Mouse (Mus musculus): ENCODE data around the gene Olfr1157. TPM values are rescaled to one million over a fixed set of nuclear protein-coding genes. Genes with fewer than 3 reads are reported as not detected.

Gene Olfr1157
- not detected for polyA plus RNA-seq (2014; fragmentation: Illumina TruSeq; extraction: RNeasy Lipid Tissue Mini Kit (QIAGEN cat#74804); ENCODE audit: low read depth, low replicate concordance)

GRCm38 (mm10) chr2:87968199-87968598 is at the start of gene Olfr1157:
Gene Olfr1157, minus strand, starts transcription at chr2:87968299.

GRCm38 (mm10) chr2:88007515-88008318 is 39.6 kb upstream of the Olfr1157 start, which contains the start of gene Olfr1160:
Gene Olfr1160, minus strand, starts transcription at chr2:88008268.

GRCm38 (mm10) chr2:87989813-87990212 is 21.7 kb upstream of the Olfr1157 start, which contains the start of gene Olfr1158:
Gene Olfr1158, plus strand, starts transcription at chr2:87990113.

GRCm38 (mm10) chr2:87974563-87974962 is 6.5 kb upstream of the Olfr1157 start, which contains the start of gene Olfr74:
Gene Olfr74, minus strand, starts transcription at chr2:87974663.

GRCm38 (mm10) chr2:87953000-87953399 is 15.1 kb downstream of the Olfr1157 start, which contains the start of gene Olfr1156:
Gene Olfr1156, minus strand, starts transcription at chr2:87953100.

GRCm38 (mm10) chr2:87945037-87945436 is 23.1 kb downstream of the Olfr1157 start, which contains the start of gene Olfr1155:
Gene Olfr1155, minus strand, starts transcription at chr2:87945137.

Other genes starting within 250 kb of the Olfr1157 start
- gene Olfr1138, start 228.3 kb downstream of the Olfr1157 start, polyA plus RNA-seq (2014; fragmentation: Illumina TruSeq; extraction: RNeasy Lipid Tissue Mini Kit (QIAGEN cat#74804); ENCODE audit: low read depth, low replicate concordance) = not detected
- gene Olfr1140, start 224.5 kb downstream of the Olfr1157 start, polyA plus RNA-seq (2014; fragmentation: Illumina TruSeq; extraction: RNeasy Lipid Tissue Mini Kit (QIAGEN cat#74804); ENCODE audit: low read depth, low replicate concordance) = not detected
- gene Olfr1141, start 214.3 kb downstream of the Olfr1157 start, polyA plus RNA-seq (2014; fragmentation: Illumina TruSeq; extraction: RNeasy Lipid Tissue Mini Kit (QIAGEN cat#74804); ENCODE audit: low read depth, low replicate concordance) = not detected
- not detected for gene Olfr152, start 188.8 kb downstream of the Olfr1157 start, polyA plus RNA-seq (2014; fragmentation: Illumina TruSeq; extraction: RNeasy Lipid Tissue Mini Kit (QIAGEN cat#74804); ENCODE audit: low read depth, low replicate concordance)
- not detected for gene Olfr1143, start 167.7 kb downstream of the Olfr1157 start, polyA plus RNA-seq (2014; fragmentation: Illumina TruSeq; extraction: RNeasy Lipid Tissue Mini Kit (QIAGEN cat#74804); ENCODE audit: low read depth, low replicate concordance)
- gene Olfr1145, start 158.5 kb downstream of the Olfr1157 start, polyA plus RNA-seq (2014; fragmentation: Illumina TruSeq; extraction: RNeasy Lipid Tissue Mini Kit (QIAGEN cat#74804); ENCODE audit: low read depth, low replicate concordance) = not detected
- gene Olfr1148, start 137.8 kb downstream of the Olfr1157 start, polyA plus RNA-seq (2014; fragmentation: Illumina TruSeq; extraction: RNeasy Lipid Tissue Mini Kit (QIAGEN cat#74804); ENCODE audit: low read depth, low replicate concordance) = not detected
- gene Olfr1150-ps1, start 124.3 kb downstream of the Olfr1157 start, polyA plus RNA-seq (2014; fragmentation: Illumina TruSeq; extraction: RNeasy Lipid Tissue Mini Kit (QIAGEN cat#74804); ENCODE audit: low read depth, low replicate concordance) = not detected
- gene Olfr1151, start 112.4 kb downstream of the Olfr1157 start, polyA plus RNA-seq (2014; fragmentation: Illumina TruSeq; extraction: RNeasy Lipid Tissue Mini Kit (QIAGEN cat#74804); ENCODE audit: low read depth, low replicate concordance) = not detected
- gene Olfr1152, start 101.8 kb downstream of the Olfr1157 start, polyA plus RNA-seq (2014; fragmentation: Illumina TruSeq; extraction: RNeasy Lipid Tissue Mini Kit (QIAGEN cat#74804); ENCODE audit: low read depth, low replicate concordance) = not detected
- not detected for gene Olfr1153, start 73.3 kb downstream of the Olfr1157 start, polyA plus RNA-seq (2014; fragmentation: Illumina TruSeq; extraction: RNeasy Lipid Tissue Mini Kit (QIAGEN cat#74804); ENCODE audit: low read depth, low replicate concordance)
- not detected for gene Olfr1154, start 63.1 kb downstream of the Olfr1157 start, polyA plus RNA-seq (2014; fragmentation: Illumina TruSeq; extraction: RNeasy Lipid Tissue Mini Kit (QIAGEN cat#74804); ENCODE audit: low read depth, low replicate concordance)
- not detected for gene Olfr1155, start 23.2 kb downstream of the Olfr1157 start, polyA plus RNA-seq (2014; fragmentation: Illumina TruSeq; extraction: RNeasy Lipid Tissue Mini Kit (QIAGEN cat#74804); ENCODE audit: low read depth, low replicate concordance)
- gene Olfr1156, start 15.2 kb downstream of the Olfr1157 start, polyA plus RNA-seq (2014; fragmentation: Illumina TruSeq; extraction: RNeasy Lipid Tissue Mini Kit (QIAGEN cat#74804); ENCODE audit: low read depth, low replicate concordance) = not detected
- gene Olfr74, start 6.4 kb upstream of the Olfr1157 start, polyA plus RNA-seq (2014; fragmentation: Illumina TruSeq; extraction: RNeasy Lipid Tissue Mini Kit (QIAGEN cat#74804); ENCODE audit: low read depth, low replicate concordance) = not detected
- not detected for gene Olfr1158, start 21.8 kb upstream of the Olfr1157 start, polyA plus RNA-seq (2014; fragmentation: Illumina TruSeq; extraction: RNeasy Lipid Tissue Mini Kit (QIAGEN cat#74804); ENCODE audit: low read depth, low replicate concordance)
- gene Olfr1160, start 40.0 kb upstream of the Olfr1157 start, polyA plus RNA-seq (2014; fragmentation: Illumina TruSeq; extraction: RNeasy Lipid Tissue Mini Kit (QIAGEN cat#74804); ENCODE audit: low read depth, low replicate concordance) = not detected
- gene Olfr1161, start 54.5 kb upstream of the Olfr1157 start, polyA plus RNA-seq (2014; fragmentation: Illumina TruSeq; extraction: RNeasy Lipid Tissue Mini Kit (QIAGEN cat#74804); ENCODE audit: low read depth, low replicate concordance) = not detected
- not detected for gene Olfr73, start 69.4 kb upstream of the Olfr1157 start, polyA plus RNA-seq (2014; fragmentation: Illumina TruSeq; extraction: RNeasy Lipid Tissue Mini Kit (QIAGEN cat#74804); ENCODE audit: low read depth, low replicate concordance)
- gene Olfr1162, start 82.8 kb upstream of the Olfr1157 start, polyA plus RNA-seq (2014; fragmentation: Illumina TruSeq; extraction: RNeasy Lipid Tissue Mini Kit (QIAGEN cat#74804); ENCODE audit: low read depth, low replicate concordance) = not detected
- gene Olfr1163, start 103.5 kb upstream of the Olfr1157 start, polyA plus RNA-seq (2014; fragmentation: Illumina TruSeq; extraction: RNeasy Lipid Tissue Mini Kit (QIAGEN cat#74804); ENCODE audit: low read depth, low replicate concordance) = not detected
- not detected for gene Olfr1164, start 125.7 kb upstream of the Olfr1157 start, polyA plus RNA-seq (2014; fragmentation: Illumina TruSeq; extraction: RNeasy Lipid Tissue Mini Kit (QIAGEN cat#74804); ENCODE audit: low read depth, low replicate concordance)
- not detected for gene Olfr1166, start 160.0 kb upstream of the Olfr1157 start, polyA plus RNA-seq (2014; fragmentation: Illumina TruSeq; extraction: RNeasy Lipid Tissue Mini Kit (QIAGEN cat#74804); ENCODE audit: low read depth, low replicate concordance)
- not detected for gene Olfr1167, start 186.9 kb upstream of the Olfr1157 start, polyA plus RNA-seq (2014; fragmentation: Illumina TruSeq; extraction: RNeasy Lipid Tissue Mini Kit (QIAGEN cat#74804); ENCODE audit: low read depth, low replicate concordance)
- gene Olfr1168, start 213.6 kb upstream of the Olfr1157 start, polyA plus RNA-seq (2014; fragmentation: Illumina TruSeq; extraction: RNeasy Lipid Tissue Mini Kit (QIAGEN cat#74804); ENCODE audit: low read depth, low replicate concordance) = not detected